Mouse (Mus musculus) limb, embryonic 10.5 days (tissue): ENCODE results near the gene Tsc1. TPM values are rescaled to one million over a fixed set of nuclear protein-coding genes. Genes with fewer than 3 reads are reported as not detected.
A peak's percentile ranks its signal among the peaks of the same experiment; 100 is the strongest.

Experiments used
- DNase-seq: peaks from one replicate; pipeline ENCODE4 v3.0.0-alpha.2; 2017; ENCODE audit warnings: low spot score
- H3K27ac ChIP-seq: fragments of 300-500 bp; sonication (generic); 2 replicates; pipeline ENCODE4 v1.5.1; 2016; ENCODE audit warnings: mild to moderate bottlenecking
- H3K27me3 ChIP-seq: fragments of 300-500 bp; sonication (generic); 2 replicates; pipeline ENCODE4 v1.6.1; 2016; ENCODE audit warnings: low read depth, mild to moderate bottlenecking; ENCODE audit not compliant: poor library complexity, severe bottlenecking
- H3K36me3 ChIP-seq: fragments of 300-500 bp; sonication (generic); 2 replicates; pipeline ENCODE4 v1.6.1; 2016; ENCODE audit warnings: mild to moderate bottlenecking, moderate library complexity
- H3K4me1 ChIP-seq: fragments of 300-500 bp; sonication (generic); 2 replicates; pipeline ENCODE4 v1.6.1; 2016
- H3K4me3 ChIP-seq: fragments of 300-500 bp; sonication (generic); 2 replicates; pipeline ENCODE4 v1.5.1; 2016; ENCODE audit warnings: mild to moderate bottlenecking, moderate library complexity
- H3K9me3 ChIP-seq: fragments of 300-500 bp; sonication (generic); replicated peaks from 2 replicates; pipeline ENCODE4 v1.6.1; 2016; ENCODE audit warnings: mild to moderate bottlenecking
- WGBS: fragments of 180-500 bp; shearing (Covaris S2); methylation state at CpG from one replicate; pipeline ENCODE4 v1.1.7; 2016; 5-methylcytosine and 5-hydroxymethylcytosine counted together
- polyA plus RNA-seq: library from polyadenylated mRNA; unstranded; fragments of >200 nt; fragmentation: Nextera tagmentation; extraction: Ambion mirVana; gene quantifications from 2 replicates; pipeline ENCODE4 v1.2.1, GENCODE M21; 2016

Gene Tsc1
- polyA plus RNA-seq, 1 experiment from 2014 or later: 26.9 TPM

DNA sequence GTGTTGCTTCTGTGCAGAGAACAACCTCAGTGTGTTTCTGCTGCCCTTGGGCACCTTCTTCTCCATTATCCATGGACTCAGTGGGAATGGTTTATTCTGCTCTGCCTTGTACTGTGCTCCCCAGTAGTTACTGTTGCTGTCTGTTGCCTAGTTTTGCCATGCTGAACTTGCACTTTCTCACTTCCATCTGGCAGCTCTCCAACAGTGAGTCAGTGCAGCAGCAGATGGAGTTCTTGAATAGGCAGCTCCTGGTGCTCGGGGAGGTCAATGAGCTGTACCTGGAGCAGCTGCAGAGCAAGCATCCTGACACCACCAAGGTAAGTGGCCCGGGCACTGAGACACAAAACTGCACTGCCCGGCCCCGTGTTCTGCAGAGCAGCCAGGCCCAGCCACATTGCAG, 40.7 kb downstream of the Tsc1 start:
- WGBS: 90% methylated on average over 4 of the region's 4 CpGs
- Histone ChIP-seq H3K4me1 (no peaks in the 10 kb centered on the region), H3K27ac (no peak overlapping the region), H3K4me3 (no peak overlapping the region), H3K9me3 (no peaks in the 10 kb centered on the region), H3K36me3 (peaks cover 100% of the 10 kb centered on the region), H3K27me3 (no peaks in the 10 kb centered on the region)
- DNase-seq: no peak

DNA sequence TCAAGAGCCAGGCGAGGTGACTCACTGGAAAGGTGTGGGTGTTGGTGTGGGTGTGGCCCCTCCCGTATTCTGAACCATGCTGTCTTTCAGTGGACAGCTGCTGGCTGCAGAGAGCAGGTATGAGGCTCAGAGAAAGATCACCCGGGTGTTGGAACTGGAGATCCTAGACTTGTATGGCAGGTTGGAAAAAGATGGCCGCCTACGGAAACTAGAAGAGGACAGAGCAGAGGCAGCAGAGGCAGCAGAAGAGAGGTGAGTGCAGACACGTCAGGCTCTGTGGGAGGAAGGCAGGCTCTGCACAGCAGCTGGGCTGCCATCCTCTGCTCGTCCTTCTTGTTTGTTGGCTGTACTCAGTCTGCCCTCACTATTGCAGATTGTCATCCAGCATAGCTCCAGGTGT, 44.9 kb downstream of the Tsc1 start:
- Histone ChIP-seq H3K27ac (no peak overlapping the region), H3K27me3 (no peaks in the 10 kb centered on the region), H3K4me1 (no peaks in the 10 kb centered on the region), H3K36me3 (peaks cover 79% of the 10 kb centered on the region), H3K9me3 (no peaks in the 10 kb centered on the region), H3K4me3 (no peak overlapping the region)
- WGBS: 90% methylated on average over 7 of the region's 7 CpGs
- no peak for DNase-seq

DNA sequence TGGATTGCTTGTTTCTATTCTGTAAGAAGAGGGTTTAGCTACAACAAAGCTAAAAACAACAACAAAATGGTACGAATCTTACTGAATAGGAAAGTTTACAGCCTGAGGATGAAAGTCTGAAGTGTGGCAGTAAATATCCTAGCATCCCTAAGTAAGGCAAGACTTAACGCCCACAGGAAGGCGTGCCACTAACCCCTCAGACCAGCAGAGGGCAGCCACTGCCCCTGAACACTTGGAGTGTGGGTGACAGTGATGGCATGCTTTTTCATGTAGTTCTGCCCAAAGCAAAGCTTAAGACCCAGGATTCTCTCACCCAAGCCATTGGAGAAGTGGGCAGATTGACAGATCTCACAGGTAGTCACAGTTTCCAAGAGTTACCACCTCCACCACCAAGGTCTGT, 47.4 kb downstream of the Tsc1 start:
- H3K27ac ChIP-seq: no peak overlapping the region
- H3K4me1 ChIP-seq: no peaks in the 10 kb centered on the region
- 41% methylated on average over 3 of the region's 3 CpGs for WGBS
- peaks cover 54% of the 10 kb centered on the region for H3K36me3 ChIP-seq
- no peak overlapping the region for H3K4me3 ChIP-seq
- no peaks in the 10 kb centered on the region for H3K9me3 ChIP-seq
- H3K27me3 ChIP-seq: no peaks in the 10 kb centered on the region
- no peak for DNase-seq

DNA sequence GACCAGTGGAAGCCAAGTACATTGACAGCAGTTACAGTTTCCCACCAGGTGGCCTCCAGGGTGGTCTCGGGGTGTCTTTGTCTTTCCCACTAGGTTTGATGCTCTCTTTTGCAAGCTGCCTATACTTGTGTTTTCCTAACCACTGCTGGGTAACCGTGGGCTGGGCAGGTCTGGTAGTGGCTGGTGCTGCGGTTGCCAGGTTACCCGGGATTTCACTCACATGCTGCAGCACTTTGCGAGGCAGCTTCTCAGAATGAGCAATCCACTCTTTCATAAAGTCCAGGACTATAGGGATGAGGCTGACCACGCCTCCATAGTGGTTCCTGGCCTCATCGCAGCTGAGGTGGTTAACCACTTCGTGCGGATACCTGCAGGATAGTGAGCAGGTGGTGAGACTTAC, 51.7 kb downstream of the Tsc1 start:
- peaks cover 6% of the 10 kb centered on the region; the same call in 1 of the 2 replicates for H3K27me3 ChIP-seq
- H3K27ac ChIP-seq: no peak overlapping the region
- no peaks in the 10 kb centered on the region for H3K9me3 ChIP-seq
- H3K36me3 ChIP-seq: peaks cover 11% of the 10 kb centered on the region
- H3K4me1 ChIP-seq: peaks cover under 1% of the 10 kb centered on the region; the same call in 1 of the 2 replicates
- 83% methylated on average over 9 of the region's 9 CpGs for WGBS
- H3K4me3 ChIP-seq: no peak overlapping the region
- no peak for DNase-seq

DNA sequence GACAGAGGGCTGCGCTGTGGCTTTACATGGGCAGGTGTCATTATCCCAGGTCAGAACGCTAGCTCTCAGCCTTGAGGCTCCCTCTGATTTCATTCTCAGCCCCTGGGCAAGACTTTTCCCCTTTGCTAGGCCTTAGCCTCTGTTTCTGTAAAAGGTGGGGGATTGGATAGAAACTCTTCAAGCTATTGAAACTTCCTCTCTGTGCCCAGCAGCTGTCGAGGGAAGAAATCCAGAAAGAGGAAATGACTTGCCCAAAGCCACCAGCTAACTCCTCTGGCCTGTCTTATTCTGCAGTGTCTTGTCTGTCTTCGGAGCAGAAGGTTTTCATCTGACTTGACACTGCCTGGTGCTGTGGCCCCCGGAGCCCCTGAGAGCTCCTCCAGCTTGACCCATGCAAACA, 57.5 kb downstream of the Tsc1 start:
- no peak overlapping the region; the same call in 1 of the 2 replicates for H3K4me3 ChIP-seq
- peaks cover 36% of the 10 kb centered on the region for H3K4me1 ChIP-seq
- peak overlapping the region; percentile 76; the same call in 1 of the 2 replicates for H3K27ac ChIP-seq
- no peak for DNase-seq
- no peaks in the 10 kb centered on the region for H3K36me3 ChIP-seq
- H3K9me3 ChIP-seq: no peaks in the 10 kb centered on the region
- 76% methylated on average over 5 of the region's 5 CpGs for WGBS
- peaks cover 23% of the 10 kb centered on the region; the same call in 1 of the 2 replicates for H3K27me3 ChIP-seq

DNA sequence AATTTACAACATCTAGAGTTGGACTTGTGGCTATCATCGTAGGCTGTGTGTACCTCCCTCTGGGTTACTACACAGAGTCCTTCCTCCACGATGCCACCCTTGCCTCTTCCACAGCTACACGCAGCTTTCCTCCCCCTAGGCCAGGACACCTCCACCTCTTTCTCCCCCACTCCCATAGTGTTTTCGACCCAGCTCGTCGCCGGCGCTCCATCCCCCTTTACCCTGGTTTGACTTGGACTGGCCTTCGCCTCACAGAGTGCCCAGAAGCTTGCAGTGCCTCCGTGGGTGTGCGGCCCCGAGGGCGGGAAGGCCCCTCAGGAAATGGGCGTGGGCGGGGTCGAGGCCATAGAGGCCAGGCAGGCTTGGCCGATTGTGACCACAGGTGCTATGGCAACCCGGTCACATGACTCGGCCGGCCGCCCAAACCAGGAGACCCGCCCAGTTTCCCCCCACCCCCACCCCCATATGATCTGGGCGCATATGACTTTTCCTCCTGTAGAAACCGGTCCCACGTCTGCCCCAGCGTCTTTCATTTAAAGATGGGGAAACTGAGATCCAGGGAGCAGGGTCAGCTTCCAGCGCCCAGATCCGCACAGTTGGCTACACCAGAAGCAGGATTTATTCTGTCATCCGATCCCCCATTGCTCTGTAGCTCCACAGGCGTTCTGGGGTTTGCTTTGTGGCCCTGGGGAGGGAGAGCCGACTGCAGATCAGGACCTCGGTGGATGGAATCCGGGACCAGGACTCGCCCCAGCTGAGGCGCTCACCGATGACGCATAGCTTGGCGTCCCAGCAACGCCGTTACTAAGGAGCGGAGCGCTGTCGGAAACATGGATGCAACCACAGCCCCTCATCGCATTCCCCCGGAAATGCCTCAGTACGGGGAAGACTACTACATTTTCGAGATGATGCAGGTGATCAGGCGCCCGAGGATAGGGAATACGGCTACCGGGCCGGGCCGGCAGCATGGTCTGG, 58.6 kb downstream of the Tsc1 start, which contains the start of the genes Spaca9 and Ak8:
Gene Spaca9, minus strand, starts transcription at position 367 of the 975 bp plus-strand sequence.
Gene Ak8, plus strand, starts transcription at position 804 of the 975 bp plus-strand sequence.
- Histone ChIP-seq H3K27ac (peak within 1 kb of the TSS; percentile 76), H3K27me3 (peaks cover 21% of the 10 kb centered on the region; the same call in 1 of the 2 replicates), H3K4me3 (peak within 1 kb of the TSS; percentile 58), H3K9me3 (no peaks in the 10 kb centered on the region), H3K36me3 (no peaks in the 10 kb centered on the region), H3K4me1 (peaks cover 40% of the 10 kb centered on the region)
- DNase-seq: peak; percentile 92
- WGBS: 1% methylated on average over 53 of the region's 53 CpGs

DNA sequence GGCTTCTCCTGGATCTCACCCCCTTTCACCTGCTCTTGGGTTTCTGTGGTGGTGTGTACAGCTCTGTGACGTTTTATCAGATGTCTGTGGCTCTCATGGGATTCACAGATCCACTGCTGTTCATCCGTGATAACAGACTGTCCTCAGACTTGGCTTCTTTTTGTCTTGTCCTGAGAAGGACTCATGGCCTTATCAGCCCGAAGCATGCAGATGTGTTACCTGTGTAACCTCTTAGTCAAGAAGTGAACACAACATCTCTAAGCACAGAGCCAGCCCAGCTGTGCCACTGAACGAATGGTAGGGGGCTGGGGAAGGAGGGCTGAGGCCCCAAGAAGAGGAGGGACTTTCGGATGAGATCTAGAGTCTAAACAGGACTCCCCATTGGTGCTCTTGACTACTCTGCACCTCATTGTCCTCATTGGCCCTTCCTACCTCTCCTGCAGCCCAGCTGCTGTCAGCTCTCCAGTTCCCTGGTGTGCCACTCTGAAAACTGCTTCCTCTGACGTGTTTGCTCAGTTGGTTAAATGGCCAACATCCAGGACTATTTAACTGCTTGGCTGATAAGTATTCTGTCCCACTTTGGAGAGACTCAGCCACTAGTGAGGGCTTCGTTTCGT, 60.7 kb downstream of the Tsc1 start:
- no peak for DNase-seq
- H3K27me3 ChIP-seq: peaks cover 20% of the 10 kb centered on the region; the same call in 1 of the 2 replicates
- H3K4me3 ChIP-seq: no peak overlapping the region
- H3K36me3 ChIP-seq: no peaks in the 10 kb centered on the region
- H3K9me3 ChIP-seq: no peaks in the 10 kb centered on the region
- H3K27ac ChIP-seq: no peak overlapping the region
- WGBS: 75% methylated on average over 8 of the region's 8 CpGs
- peaks cover 59% of the 10 kb centered on the region for H3K4me1 ChIP-seq

DNA sequence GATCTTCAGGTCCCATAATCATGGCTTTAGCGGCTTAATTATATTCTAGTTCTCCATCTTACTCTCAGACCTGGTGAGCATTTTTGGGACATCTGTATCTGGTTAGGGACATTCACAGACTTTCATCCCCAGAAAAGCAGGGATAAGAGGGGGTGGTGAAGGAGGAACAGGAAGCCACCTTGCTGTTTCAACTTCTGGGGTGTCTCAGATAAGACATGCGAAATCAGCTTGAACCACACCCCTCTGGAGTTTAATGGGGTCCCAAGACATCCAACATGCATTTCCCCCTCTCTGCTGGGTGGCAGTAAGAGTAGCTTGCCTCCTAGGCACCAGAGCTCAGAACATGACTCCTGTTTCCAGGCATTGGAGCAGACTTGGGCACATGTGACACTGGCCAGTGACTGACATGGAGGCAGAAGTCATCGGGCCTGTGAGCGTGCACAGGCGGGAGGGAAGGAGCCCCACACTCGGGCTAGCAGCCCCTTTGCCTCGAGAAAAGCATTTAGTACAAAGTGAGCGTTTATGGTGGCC, 65.1 kb downstream of the Tsc1 start:
- no peak overlapping the region for H3K4me3 ChIP-seq
- no peaks in the 10 kb centered on the region for H3K9me3 ChIP-seq
- no peaks in the 10 kb centered on the region for H3K36me3 ChIP-seq
- 0 out of 2 replicates have a peak overlapping the region, but pooled peaks have one; percentile 16 for H3K27ac ChIP-seq
- H3K4me1 ChIP-seq: peaks cover 54% of the 10 kb centered on the region
- peaks cover 8% of the 10 kb centered on the region for H3K27me3 ChIP-seq
- WGBS: 40% methylated on average over 8 of the region's 8 CpGs
- DNase-seq: no peak

DNA sequence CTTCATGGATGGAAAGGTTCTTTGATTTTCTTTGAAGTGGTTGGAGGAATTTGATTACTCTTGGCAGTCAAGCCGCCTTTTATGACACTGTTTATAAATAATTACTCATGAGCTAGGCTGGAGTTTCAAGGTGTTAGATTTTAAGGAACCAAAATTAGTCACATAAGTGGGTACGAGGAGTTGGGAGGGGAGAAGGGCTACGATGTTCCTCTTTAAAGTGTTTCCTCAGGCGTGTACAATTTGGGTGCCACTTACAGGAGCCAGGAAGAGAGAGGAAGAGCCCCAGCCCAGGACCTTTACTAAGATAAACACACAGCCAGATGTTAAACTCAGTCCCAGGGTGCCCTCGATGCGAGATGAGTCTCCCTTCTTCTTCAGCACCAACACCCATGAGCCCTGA, 65.8 kb downstream of the Tsc1 start:
- WGBS: 56% methylated on average over 6 of the region's 6 CpGs
- 0 out of 2 replicates have a peak overlapping the region, but pooled peaks have one; percentile 2 for H3K27ac ChIP-seq

DNA sequence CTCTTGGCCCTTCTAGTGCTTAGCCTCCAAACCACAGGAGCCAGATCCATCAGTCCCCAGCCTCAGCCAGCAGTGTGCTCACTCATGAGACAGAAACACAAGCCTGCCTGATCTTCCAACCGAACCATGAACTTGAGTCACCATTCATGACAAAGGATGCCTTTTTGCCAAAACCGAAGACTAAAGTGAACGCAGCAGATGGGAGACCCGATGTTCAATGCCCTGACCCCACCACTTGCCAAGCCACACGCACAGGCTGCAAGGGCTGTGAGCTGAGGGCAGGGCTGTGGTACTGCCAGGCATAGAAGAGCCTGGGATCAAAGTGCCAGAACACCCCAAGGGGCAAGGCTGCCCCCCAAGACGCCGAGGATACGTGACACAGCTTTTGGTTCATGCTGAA, 72.0 kb downstream of the Tsc1 start:
- DNase-seq: no peak
- 86% methylated on average over 8 of the region's 8 CpGs for WGBS
- Histone ChIP-seq H3K36me3 (no peaks in the 10 kb centered on the region), H3K27ac (peak overlapping the region; percentile 68), H3K4me1 (peaks cover 29% of the 10 kb centered on the region), H3K27me3 (peaks cover 13% of the 10 kb centered on the region; the same call in 1 of the 2 replicates), H3K9me3 (no peaks in the 10 kb centered on the region), H3K4me3 (no peak overlapping the region)

More for the DNA sequence above, 65.8 kb downstream of the Tsc1 start:
- H3K4me1 ChIP-seq: peaks cover 55% of the 10 kb centered on the region
- no peak overlapping the region for H3K4me3 ChIP-seq
- H3K27me3 ChIP-seq: peaks cover 5% of the 10 kb centered on the region
- DNase-seq: no peak
- no peaks in the 10 kb centered on the region for H3K36me3 ChIP-seq
- H3K9me3 ChIP-seq: no peaks in the 10 kb centered on the region

DNA sequence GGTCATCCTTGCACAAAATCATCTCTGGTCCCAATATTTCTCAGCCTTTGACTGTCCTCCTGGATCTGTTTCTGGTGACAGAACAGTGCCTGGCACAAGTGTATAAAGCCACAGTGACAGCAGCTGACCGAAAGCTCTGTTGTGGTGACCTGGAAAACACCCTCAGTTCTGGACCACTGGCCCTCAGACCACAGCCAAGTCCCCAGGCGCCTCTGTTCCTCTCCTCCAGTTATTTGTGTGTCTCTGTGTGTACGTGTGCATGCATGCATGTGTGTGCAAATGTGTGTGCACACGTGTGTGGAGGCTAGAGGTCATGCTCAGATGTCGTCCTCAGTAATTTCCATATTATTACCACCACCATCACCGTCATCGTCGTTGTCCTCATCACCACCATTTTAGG, 81.4 kb downstream of the Tsc1 start:
- DNase-seq: no peak
- H3K9me3 ChIP-seq: no peaks in the 10 kb centered on the region
- H3K27me3 ChIP-seq: peaks cover 15% of the 10 kb centered on the region
- H3K4me1 ChIP-seq: peaks cover 8% of the 10 kb centered on the region
- no peak overlapping the region for H3K27ac ChIP-seq
- H3K4me3 ChIP-seq: no peak overlapping the region
- 93% methylated on average over 8 of the region's 8 CpGs for WGBS
- H3K36me3 ChIP-seq: no peaks in the 10 kb centered on the region

DNA sequence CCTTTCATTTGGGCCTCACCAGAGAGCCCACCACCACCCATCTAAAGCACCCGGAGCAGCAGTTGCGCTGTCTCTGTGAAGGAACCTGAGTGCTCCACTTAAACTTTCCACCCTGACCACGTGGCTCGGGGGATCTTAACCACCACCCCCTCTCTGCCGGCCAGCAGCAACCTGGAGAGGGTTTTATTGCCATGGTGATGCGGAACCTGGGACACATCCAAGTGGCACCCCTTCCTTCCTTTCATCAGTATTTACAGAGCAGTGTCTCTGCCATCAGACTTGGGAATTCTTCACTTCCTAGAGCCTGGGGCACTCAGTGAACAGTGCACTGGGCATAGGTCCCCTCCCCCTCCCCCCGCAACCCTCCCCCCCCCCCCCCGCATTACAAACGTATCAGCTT, 82.9 kb downstream of the Tsc1 start:
- no peaks in the 10 kb centered on the region for H3K36me3 ChIP-seq
- H3K9me3 ChIP-seq: no peaks in the 10 kb centered on the region
- no peak for DNase-seq
- peaks cover 16% of the 10 kb centered on the region for H3K4me1 ChIP-seq
- no peak overlapping the region for H3K27ac ChIP-seq
- H3K4me3 ChIP-seq: no peak overlapping the region
- H3K27me3 ChIP-seq: peaks cover 29% of the 10 kb centered on the region
- WGBS: 54% methylated on average over 9 of the region's 9 CpGs
